Mouse (Mus musculus) CH12.LX (cell line): ENCODE results near the gene Chga. TPM values are rescaled to one million over a fixed set of nuclear protein-coding genes. Genes with fewer than 3 reads are reported as not detected.

Source experiments
- DNase-seq: peaks from one replicate; pipeline ENCODE4 v3.0.0-alpha.2; 2013; ENCODE audit errors: extremely low read depth
- H3K27ac ChIP-seq: 2 replicates; pipeline ENCODE4 v1.5.1; 2012; ENCODE audit warnings: low read depth, mild to moderate bottlenecking, control low read depth, moderate library complexity; ENCODE audit not compliant: insufficient read depth
- H3K27me3 ChIP-seq: replicated peaks from 2 replicates; pipeline ENCODE3; 2012; ENCODE audit warnings: inconsistent platforms
- H3K36me3 ChIP-seq, 2 experiments: replicated peaks in 1 of 2; 2 replicates each; pipeline versions ENCODE3 to v1.6.1; 2012; ENCODE audit warnings: inconsistent platforms in 1 of 2, low read length in 1 of 2, mild to moderate bottlenecking in 1 of 2, mixed read lengths in 1 of 2, moderate library complexity in 1 of 2; ENCODE audit not compliant: control insufficient read depth in 1 of 2, insufficient read depth in 1 of 2
- H3K4me1 ChIP-seq, 2 experiments: 2 replicates each; pipeline ENCODE4 v1.6.1; 2012; ENCODE audit warnings: inconsistent platforms in 1 of 2, moderate library complexity in 1 of 2; ENCODE audit not compliant: insufficient read depth in 2 of 2, control insufficient read depth in 1 of 2
- H3K4me2 ChIP-seq: 2 replicates; pipeline ENCODE4 v1.6.1; 2012; ENCODE audit warnings: low read depth, mild to moderate bottlenecking, control low read depth; ENCODE audit not compliant: poor library complexity, insufficient read depth, severe bottlenecking
- H3K4me3 ChIP-seq, 3 experiments: fragments of 150-350 bp in 1 of 3; sonication (generic) in 1 of 3; replicated peaks in 1 of 3; 2 replicates each; pipeline versions ENCODE3 to v1.5.1; 2011 to 2012; ENCODE audit warnings: low read depth in 2 of 3, low read length in 2 of 3, mild to moderate bottlenecking in 2 of 3, moderate library complexity in 2 of 3, control low read depth in 1 of 3, improper control_type of control experiment in 1 of 3, inconsistent platforms in 1 of 3, mixed read lengths in 1 of 3; ENCODE audit not compliant: poor library complexity in 1 of 3
- H3K79me2 ChIP-seq: replicated peaks from 2 replicates; pipeline ENCODE4 v1.6.1; 2012; ENCODE audit warnings: mild to moderate bottlenecking, moderate library complexity; ENCODE audit not compliant: control insufficient read depth, poor library complexity, insufficient read depth, severe bottlenecking; ENCODE audit errors: extremely low read depth
- H3K9ac ChIP-seq: 2 replicates; pipeline ENCODE4 v1.6.1; 2012; ENCODE audit warnings: low read depth, mild to moderate bottlenecking, control low read depth, moderate library complexity; ENCODE audit not compliant: insufficient read depth
- H3K9me3 ChIP-seq: replicated peaks from 2 replicates; pipeline ENCODE3; 2012; ENCODE audit warnings: low read length, inconsistent platforms, mixed read lengths
- BHLHE40 ChIP-seq: IDR thresholded peaks from 2 replicates; pipeline ENCODE4 v1.6.1; 2011; ENCODE audit warnings: mild to moderate bottlenecking, low read depth, low read length, improper control_type of control experiment
- CHD1 ChIP-seq: IDR thresholded peaks from 2 replicates; pipeline ENCODE4 v1.6.1; 2012; ENCODE audit warnings: low read depth, low read length, improper control_type of control experiment, inconsistent platforms
- E2F4 ChIP-seq: IDR thresholded peaks from 2 replicates; pipeline ENCODE4 v1.6.1; 2011; ENCODE audit warnings: low read depth, low read length, improper control_type of control experiment; ENCODE audit not compliant: insufficient replicate concordance
- ELF1 ChIP-seq: IDR thresholded peaks from 2 replicates; pipeline ENCODE4 v1.6.1; 2014; ENCODE audit warnings: low read depth, mild to moderate bottlenecking, inconsistent platforms, low read length, improper control_type of control experiment
- IRF4 ChIP-seq: IDR thresholded peaks from 2 replicates; pipeline ENCODE4 v1.6.1; 2014; ENCODE audit warnings: low read depth, mild to moderate bottlenecking, inconsistent platforms, low read length, improper control_type of control experiment
- JUN ChIP-seq: IDR thresholded peaks from 2 replicates; pipeline ENCODE4 v1.6.1; 2011; ENCODE audit warnings: low read depth, mild to moderate bottlenecking, low read length, improper control_type of control experiment, moderate library complexity; ENCODE audit not compliant: insufficient read depth
- JUND ChIP-seq: conservative IDR thresholded peaks from 2 replicates; pipeline ENCODE4 v1.6.1; 2011; ENCODE audit warnings: low read depth, low read length, improper control_type of control experiment
- MAFK ChIP-seq: IDR thresholded peaks from 2 replicates; pipeline ENCODE4 v1.6.1; 2011; ENCODE audit warnings: low read length, improper control_type of control experiment; ENCODE audit not compliant: insufficient replicate concordance
- MAX ChIP-seq: IDR thresholded peaks from 2 replicates; pipeline ENCODE4 v1.6.1; 2011; ENCODE audit warnings: low read length, improper control_type of control experiment
- MYC ChIP-seq: IDR thresholded peaks from 2 replicates; pipeline ENCODE4 v1.6.1; 2011; ENCODE audit warnings: low read depth, mild to moderate bottlenecking, improper control_type of control experiment, low read length
- PAX5 ChIP-seq: IDR thresholded peaks from 2 replicates; pipeline ENCODE4 v1.6.1; 2012; ENCODE audit warnings: low read length, inconsistent platforms, mixed read lengths
- SIN3A ChIP-seq: IDR thresholded peaks from 2 replicates; pipeline ENCODE4 v1.6.1; 2012; ENCODE audit warnings: low read length, improper control_type of control experiment, inconsistent platforms
- SMC3 ChIP-seq: IDR thresholded peaks from 2 replicates; pipeline ENCODE4 v1.6.1; 2011; ENCODE audit warnings: low read depth, low read length, improper control_type of control experiment
- USF1 ChIP-seq: IDR thresholded peaks from 2 replicates; pipeline ENCODE4 v1.6.1; 2014; ENCODE audit warnings: low read depth, mild to moderate bottlenecking, inconsistent platforms, low read length, improper control_type of control experiment
- ZKSCAN1 ChIP-seq: IDR thresholded peaks from 2 replicates; pipeline ENCODE4 v1.6.1; 2012; ENCODE audit warnings: low read depth, inconsistent platforms, low read length, improper control_type of control experiment, borderline replicate concordance
- dilution Hi-C: fragments of 300-500 bp; cut with MboI; formaldehyde crosslinking; loops from 2 replicates; pipeline ENCODE4 v1.14.3; 2020; ENCODE audit warnings: low sequenced_read_pairs; ENCODE audit not compliant: extremely low pct_unique_long_range_greater_than_20kb, extremely low pct_ligation_motif_present
- in situ Hi-C: fragments of 300-500 bp; cut with MboI; formaldehyde crosslinking; loops from 3 replicates; pipeline ENCODE4 v1.14.3; 2019; ENCODE audit warnings: low sequenced_read_pairs, low pct_ligation_motif_present, low pct_unique_long_range_greater_than_20kb, mixed read lengths
- polyA plus RNA-seq: library from polyadenylated mRNA; unstranded; fragments of >175 nt; gene quantifications from 2 replicates; pipeline ENCODE4 v1.2.1, GENCODE M21; 2012; ENCODE audit warnings: low read depth; ENCODE audit not compliant: insufficient read length
- total RNA-seq, 2 experiments: library from RNA; depleted of rRNA; stranded (reverse); fragments of 300-350 nt in 1 of 2; fragments of >200 nt in 1 of 2; gene quantifications; 2 replicates each; pipeline ENCODE4 v1.2.3; 2012 to 2014

Gene Chga
- total and polyA plus RNA-seq, 3 experiments, result not detected

GRCm38 (mm10) chr12:102601847-102602246, 47.1 kb downstream of the Chga start:
- TF ChIP-seq IRF4, result no peak
- TF ChIP-seq JUND, result no peak
- TF ChIP-seq BHLHE40, result no peak
- TF ChIP-seq ELF1, result no peak
- TF ChIP-seq CHD1, result no peak
- no peak for TF ChIP-seq E2F4
- TF ChIP-seq PAX5, result no peak
- no peaks in the 10 kb centered on the region for H3K79me2 ChIP-seq
- H3K36me3 ChIP-seq, result peaks cover 23 to 96% of the 10 kb centered on the region in 2 experiments
- H3K9ac ChIP-seq, result no peak overlapping the region
- H3K4me3 ChIP-seq, result no peak overlapping the region
- in situ Hi-C loops, result no loop called here
- dilution Hi-C loops, result no loop called here
- H3K27ac ChIP-seq, result no peak overlapping the region
- H3K27me3 ChIP-seq, result no peaks in the 10 kb centered on the region
- no peak overlapping the region for H3K4me2 ChIP-seq
- peaks cover 0 to 2% of the 10 kb centered on the region in 2 experiments; a peak in 1 of 4 replicates for H3K4me1 ChIP-seq
- peaks cover 13% of the 10 kb centered on the region for H3K9me3 ChIP-seq
- DNase-seq, result no peak

- no peak overlapping the region for H3K27ac ChIP-seq
- dilution Hi-C loops (no loop called here), in situ Hi-C loops (no loop called here)
- peaks cover 23 to 97% of the 10 kb centered on the region in 2 experiments for H3K36me3 ChIP-seq
- H3K79me2 ChIP-seq, result no peaks in the 10 kb centered on the region
- H3K9ac ChIP-seq, result no peak overlapping the region
- no peak overlapping the region for H3K4me3 ChIP-seq
- H3K27me3 ChIP-seq, result no peaks in the 10 kb centered on the region
- H3K4me1 ChIP-seq, result peaks cover 0 to 8% of the 10 kb centered on the region in 2 experiments; a peak in 1 of 4 replicates
- no peak overlapping the region for H3K4me2 ChIP-seq
- TF ChIP-seq USF1, result no peak
- no peak for TF ChIP-seq SIN3A
- no peak for TF ChIP-seq E2F4
- TF ChIP-seq JUND, result no peak
- TF ChIP-seq ZKSCAN1, result no peak
- TF ChIP-seq PAX5, result no peak
- TF ChIP-seq JUN, result no peak
- no peak for TF ChIP-seq SMC3
- no peak for TF ChIP-seq MAX
- TF ChIP-seq MYC, result no peak
- no peak for TF ChIP-seq MAFK
- no peak for DNase-seq
- peaks cover 13% of the 10 kb centered on the region for H3K9me3 ChIP-seq
These were observed 47.7 kb downstream of the Chga start for GRCm38 (mm10) chr12:102602255-102603041.
